Mouse (Mus musculus) MEL (cell line): ENCODE measurements around the gene Cyp2c23.

Experiments used
- CTCF ChIP-seq, 3 experiments: IDR thresholded peaks in 2 of 3; conservative IDR thresholded peaks in 1 of 3; 2 replicates each; pipeline ENCODE4 v1.5.1; 2011 to 2012; ENCODE audit warnings: low read length in 3 of 3, low read depth in 2 of 3, mild to moderate bottlenecking in 2 of 3, improper control_type of control experiment in 1 of 3, inconsistent platforms in 1 of 3, mixed read lengths in 1 of 3, moderate library complexity in 1 of 3; ENCODE audit not compliant: control insufficient read depth in 1 of 3, insufficient read depth in 1 of 3, poor library complexity in 1 of 3, severe bottlenecking in 1 of 3
- ZC3H11A ChIP-seq: IDR thresholded peaks from 2 replicates; pipeline ENCODE4 v1.6.1; 2012; ENCODE audit warnings: low read depth, mild to moderate bottlenecking, inconsistent platforms, low read length, improper control_type of control experiment

DNA sequence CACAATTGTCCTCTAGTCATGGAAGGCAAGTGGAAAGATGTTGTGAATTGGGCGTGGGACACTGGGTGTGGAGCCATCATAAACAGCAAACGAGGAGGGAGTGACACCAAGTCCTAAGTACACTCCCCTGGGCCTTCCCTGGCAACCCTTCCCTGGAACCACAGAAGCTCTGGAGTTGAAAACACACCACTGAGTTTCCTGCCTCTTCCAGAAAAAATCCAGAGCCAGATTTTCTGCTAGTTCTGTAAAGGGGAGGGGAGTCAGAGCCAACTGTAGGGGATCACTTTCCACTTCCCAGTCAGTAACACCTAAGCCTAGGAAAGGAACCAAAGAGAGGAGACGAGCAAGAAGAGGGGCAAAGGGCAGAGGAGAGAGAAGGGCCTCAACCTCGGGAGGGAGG, 71.6 kb downstream of the Cyp2c23 start:
- TF ChIP-seq ZC3H11A (no peak), CTCF (IDR thresholded peaks at IDR 0.05 in 2 of 3, conservative IDR thresholded peaks at IDR 0.05 in 1 of 3; ENCODE audit: control insufficient read depth in 1 of 3, insufficient read depth in 1 of 3, low read depth in 2 of 3, low read length in 3 of 3, poor library complexity in 1 of 3, severe bottlenecking in 1 of 3) (no peak)
